Mouse (Mus musculus) spleen, adult 2 months (tissue): Measurements from ENCODE around the gene Astn2.

Source experiments
- CTCF ChIP-seq: fragments of 200-500 bp; IDR thresholded peaks from 2 replicates; pipeline ENCODE4 v1.5.1; 2011; ENCODE audit warnings: mild to moderate bottlenecking, inconsistent platforms; ENCODE audit not compliant: insufficient read depth, insufficient read length, insufficient replicate concordance; ENCODE audit errors: extremely low read depth
- POLR2A ChIP-seq: fragments of 200-500 bp; IDR thresholded peaks from 2 replicates; pipeline ENCODE4 v1.6.1; 2011; ENCODE audit warnings: low read depth, low read length, inconsistent platforms

DNA sequence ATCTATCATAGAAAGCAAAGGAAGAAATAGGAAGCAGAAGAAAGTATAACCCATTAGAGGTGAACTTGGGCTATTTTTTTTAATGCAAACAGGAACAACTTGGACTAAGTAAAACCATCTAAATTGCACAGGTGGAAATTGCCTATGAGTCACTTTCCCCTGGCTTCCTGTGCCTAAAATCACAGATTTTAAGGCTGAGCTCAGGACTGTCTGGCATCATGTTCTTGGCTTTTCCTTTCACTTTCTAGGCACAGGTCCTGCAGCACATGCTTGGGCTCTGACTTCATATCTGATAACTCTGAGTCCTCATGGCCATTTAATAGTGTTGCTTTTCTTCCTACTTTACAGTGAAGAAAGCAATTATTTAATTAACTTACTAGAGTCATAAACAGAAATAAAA, 161.7 kb downstream of the Astn2 start:
- TF ChIP-seq POLR2A (no peak), CTCF (no peak)
